Mouse (Mus musculus): ENCODE results near the gene Tmem53. TPM values are rescaled to one million over a fixed set of nuclear protein-coding genes. Genes with fewer than 3 reads are reported as not detected.
"Not testable (repeated sequence)": the region's sequence is repeated elsewhere in the genome, so short reads cannot be mapped to it uniquely, and the experiment has no call there.

The Tmem53 gene
- polyA plus RNA-seq, 1 experiment: 19.0 TPM

DNA sequence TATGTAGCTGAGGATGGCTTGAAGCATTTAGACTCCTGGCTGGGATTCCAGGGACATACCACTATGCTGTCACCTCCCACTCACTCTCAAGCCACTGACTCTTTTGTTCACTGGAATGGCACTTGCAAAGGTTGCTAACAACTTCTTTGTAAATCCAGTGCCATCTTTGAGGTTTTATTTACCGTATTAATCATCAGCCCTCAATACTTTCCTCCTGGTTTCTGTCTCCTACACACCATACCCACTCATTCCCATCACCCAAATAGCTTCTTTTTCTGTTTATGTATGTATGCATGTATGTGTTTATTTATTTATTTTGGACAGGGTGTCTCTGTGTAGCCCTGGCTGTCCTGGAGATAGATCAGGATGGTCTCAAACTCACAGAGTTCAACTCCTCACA, 769 bp upstream of the Tmem53 start:
- WGBS: 83% methylated on average over 1 of the region's 1 CpGs
- Histone ChIP-seq H3K4me3 (ENCODE audit: low read depth, low read length) (no peak overlapping the region), H3K27me3 (ENCODE audit: control insufficient read depth, insufficient read depth, low read length) (no peaks in the 10 kb centered on the region), H3K4me1 (ENCODE audit: control insufficient read depth, insufficient read depth, insufficient read length, low read length) (peaks cover 12% of the 10 kb centered on the region; the same call in 1 of the 2 replicates), H3K27ac (ENCODE audit: insufficient read depth, low read depth, low read length) (no peak overlapping the region), H3K36me3 (ENCODE audit: control insufficient read depth, insufficient read depth, low read length) (no peaks in the 10 kb centered on the region)
- TF ChIP-seq CTCF (IDR thresholded peaks at IDR 0.05; ENCODE audit: extremely low read depth, insufficient read length, insufficient replicate concordance, low read depth, low read length) (no peak), POLR2A (IDR thresholded peaks at IDR 0.05; ENCODE audit: low read depth, low read length) (no peak)

DNA sequence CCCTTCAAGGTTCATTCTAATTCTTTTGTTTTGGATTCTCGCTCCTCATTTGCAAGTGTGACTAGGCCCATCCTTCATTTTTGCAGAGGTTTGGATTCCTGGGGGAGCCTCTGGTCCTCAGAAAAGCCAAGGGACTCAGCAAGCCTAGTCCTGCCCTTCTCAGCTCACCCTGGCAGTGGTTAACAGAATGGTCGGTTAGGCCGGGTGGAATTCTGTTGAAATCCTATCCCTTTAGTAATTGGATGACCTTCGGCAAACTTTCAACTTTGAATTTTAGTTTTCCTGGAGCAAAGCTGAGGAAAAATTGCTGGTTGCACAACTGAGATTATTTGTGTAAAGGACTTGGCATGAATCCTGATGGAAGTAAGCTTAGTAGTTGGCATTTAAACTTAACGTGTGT, 600 bp downstream of the Tmem53 start:
- H3K4me3 ChIP-seq (ENCODE audit: low read depth, low read length): peak overlapping the region; percentile 77
- WGBS: 24% methylated on average over 5 of the region's 5 CpGs

DNA sequence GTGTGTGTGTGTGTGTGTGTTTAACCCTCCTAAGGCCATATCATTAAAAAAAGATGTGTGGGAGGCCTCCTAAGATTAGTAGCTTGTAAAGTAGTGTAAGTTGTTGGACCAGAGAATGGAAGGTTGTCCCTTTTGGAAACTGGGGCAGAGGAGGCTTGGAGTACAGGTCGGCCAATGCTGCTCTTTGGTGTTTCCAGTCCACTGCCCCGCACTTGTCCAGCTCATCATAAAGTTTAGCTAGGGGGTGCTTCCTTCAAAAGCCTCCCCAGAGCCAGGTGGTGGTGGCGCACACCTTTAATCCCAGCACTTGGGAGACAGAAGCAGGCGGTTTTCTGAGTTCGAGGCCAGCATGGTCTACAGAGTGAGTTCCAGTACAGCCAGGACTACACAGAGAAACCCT, 1.0 kb downstream of the Tmem53 start:
- H3K4me3 ChIP-seq (ENCODE audit: low read depth, low read length): no peak overlapping the region
- WGBS: 88% methylated on average over 5 of the region's 5 CpGs
- H3K27ac ChIP-seq (ENCODE audit: insufficient read depth, low read depth, low read length): no peak overlapping the region
- H3K36me3 ChIP-seq (ENCODE audit: control insufficient read depth, insufficient read depth, low read length): no peaks in the 10 kb centered on the region
- no peaks in the 10 kb centered on the region for H3K27me3 ChIP-seq (ENCODE audit: control insufficient read depth, insufficient read depth, low read length)
- peaks cover 2% of the 10 kb centered on the region; the same call in 1 of the 2 replicates for H3K4me1 ChIP-seq (ENCODE audit: control insufficient read depth, insufficient read depth, insufficient read length, low read length)
- TF ChIP-seq POLR2A (IDR thresholded peaks at IDR 0.05; ENCODE audit: low read depth, low read length): no peak

More for the DNA sequence above, 600 bp downstream of the Tmem53 start:
- Histone ChIP-seq H3K4me1 (ENCODE audit: control insufficient read depth, insufficient read depth, insufficient read length, low read length) (peaks cover 4% of the 10 kb centered on the region; the same call in 1 of the 2 replicates), H3K27me3 (ENCODE audit: control insufficient read depth, insufficient read depth, low read length) (no peaks in the 10 kb centered on the region), H3K36me3 (ENCODE audit: control insufficient read depth, insufficient read depth, low read length) (no peaks in the 10 kb centered on the region), H3K27ac (ENCODE audit: insufficient read depth, low read depth, low read length) (no peak overlapping the region)
- TF ChIP-seq CTCF (IDR thresholded peaks at IDR 0.05; ENCODE audit: extremely low read depth, insufficient read length, insufficient replicate concordance, low read depth, low read length) (no peak), POLR2A (IDR thresholded peaks at IDR 0.05; ENCODE audit: low read depth, low read length) (no peak)

DNA sequence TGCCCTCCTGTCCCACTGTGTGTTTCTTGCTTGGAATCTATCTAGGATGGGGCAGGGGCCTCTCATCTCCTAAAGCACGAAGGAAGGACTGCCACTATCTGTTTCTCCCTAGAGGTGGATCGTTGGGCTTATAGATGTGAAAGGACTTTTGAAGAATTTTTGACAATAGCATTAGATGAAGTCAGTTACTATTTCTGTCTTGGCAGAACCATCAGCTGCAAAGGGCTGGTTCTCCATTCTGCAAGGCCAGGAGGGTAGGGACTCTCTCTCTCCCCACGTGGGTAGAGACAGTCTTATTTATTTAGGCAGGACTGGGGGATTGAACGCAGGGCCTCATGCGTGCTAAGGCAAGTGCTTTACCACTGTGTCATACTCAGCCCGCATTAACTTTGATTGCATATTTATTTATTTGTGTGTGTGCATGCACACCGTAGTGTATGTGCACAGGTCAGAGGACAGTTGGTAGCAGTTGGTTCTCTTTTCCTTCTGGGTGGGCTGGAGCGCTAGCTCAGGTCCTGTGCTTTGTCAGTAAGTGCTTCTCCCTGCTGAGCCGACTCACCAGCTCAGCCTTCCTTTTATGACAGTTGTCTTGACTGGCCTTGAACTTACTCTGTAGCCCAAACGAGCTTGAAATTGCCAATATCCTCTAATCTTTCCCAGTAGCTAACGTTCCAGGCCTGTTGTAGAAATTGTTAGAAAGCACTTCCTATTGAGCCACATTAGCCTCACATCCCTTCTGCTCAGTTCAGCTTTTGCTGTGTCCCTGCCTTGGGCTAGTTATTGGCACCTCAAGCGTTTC, 1.7 kb downstream of the Tmem53 start:
- TF ChIP-seq CTCF (IDR thresholded peaks at IDR 0.05; ENCODE audit: extremely low read depth, insufficient read length, insufficient replicate concordance, low read depth, low read length): no peak
- TF ChIP-seq POLR2A (IDR thresholded peaks at IDR 0.05; ENCODE audit: low read depth, low read length): no peak
- WGBS: 62% methylated on average over 12 of the region's 12 CpGs
- H3K4me1 ChIP-seq (ENCODE audit: control insufficient read depth, insufficient read depth, insufficient read length, low read length): peaks cover 2% of the 10 kb centered on the region; the same call in 1 of the 2 replicates
- H3K27me3 ChIP-seq (ENCODE audit: control insufficient read depth, insufficient read depth, low read length): no peaks in the 10 kb centered on the region
- no peak overlapping the region for H3K4me3 ChIP-seq (ENCODE audit: low read depth, low read length)
- no peak overlapping the region for H3K27ac ChIP-seq (ENCODE audit: insufficient read depth, low read depth, low read length)
- H3K36me3 ChIP-seq (ENCODE audit: control insufficient read depth, insufficient read depth, low read length): no peaks in the 10 kb centered on the region

DNA sequence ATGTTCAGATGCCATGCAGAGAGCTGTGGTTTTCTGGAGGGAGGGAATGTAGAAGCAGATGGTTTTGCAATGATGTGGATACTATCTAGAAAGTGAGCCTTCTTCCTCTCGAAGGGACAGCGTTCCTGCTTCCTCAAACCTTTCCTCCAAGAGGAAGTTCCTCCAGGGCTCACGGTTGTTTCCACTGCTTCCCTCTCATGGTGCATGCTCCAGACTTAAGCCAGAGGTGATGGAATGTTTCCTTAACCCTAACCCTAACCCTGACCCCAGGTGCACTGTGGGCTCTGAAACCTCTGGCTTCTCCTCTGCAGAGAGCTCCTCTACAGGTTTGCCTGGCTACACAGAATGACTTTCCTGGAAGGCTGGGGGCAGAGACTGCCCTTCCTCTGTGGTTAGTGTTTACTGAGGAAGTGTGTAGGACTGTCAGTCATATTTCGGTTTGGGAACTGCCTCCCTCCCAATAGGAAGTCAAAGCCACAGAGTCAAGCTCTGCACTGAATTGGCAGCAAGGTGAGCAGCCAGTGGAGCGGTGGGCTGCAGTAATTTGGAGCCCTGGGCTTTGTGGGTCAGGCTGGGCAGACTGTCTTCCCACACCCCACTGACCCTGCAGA, 2.4 kb downstream of the Tmem53 start:
- no peak overlapping the region for H3K4me3 ChIP-seq (ENCODE audit: low read depth, low read length)
- WGBS: 62% methylated on average over 5 of the region's 5 CpGs
- no peaks in the 10 kb centered on the region for H3K36me3 ChIP-seq (ENCODE audit: control insufficient read depth, insufficient read depth, low read length)
- no peak overlapping the region for H3K27ac ChIP-seq (ENCODE audit: insufficient read depth, low read depth, low read length)
- H3K27me3 ChIP-seq (ENCODE audit: control insufficient read depth, insufficient read depth, low read length): no peaks in the 10 kb centered on the region
- peaks cover 2% of the 10 kb centered on the region; the same call in 1 of the 2 replicates for H3K4me1 ChIP-seq (ENCODE audit: control insufficient read depth, insufficient read depth, insufficient read length, low read length)
- no peak for TF ChIP-seq POLR2A (IDR thresholded peaks at IDR 0.05; ENCODE audit: low read depth, low read length)
- no peak for TF ChIP-seq CTCF (IDR thresholded peaks at IDR 0.05; ENCODE audit: extremely low read depth, insufficient read length, insufficient replicate concordance, low read depth, low read length)

DNA sequence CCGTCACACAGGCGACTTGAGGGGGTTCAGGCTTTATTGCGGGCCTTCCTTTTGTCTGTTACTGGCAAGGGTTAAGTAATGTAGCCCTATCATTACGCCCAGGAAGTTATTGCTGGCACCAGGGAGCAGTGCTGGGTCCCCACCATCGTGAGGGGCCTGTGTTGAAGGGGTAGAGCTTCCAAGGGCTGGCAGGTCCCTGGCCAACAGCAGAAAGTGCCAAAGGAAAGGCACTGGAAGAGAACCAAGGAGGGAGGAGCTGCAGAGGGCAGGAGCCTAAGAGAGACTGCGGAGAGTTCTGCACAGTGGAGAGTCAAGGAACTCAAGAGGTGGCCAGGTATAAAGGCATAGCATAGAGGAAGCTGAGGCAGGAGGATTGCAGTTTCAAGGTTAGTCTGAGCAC, 2.9 kb downstream of the Tmem53 start:
- H3K27ac ChIP-seq (ENCODE audit: insufficient read depth, low read depth, low read length): no peak overlapping the region
- no peak for TF ChIP-seq POLR2A (IDR thresholded peaks at IDR 0.05; ENCODE audit: low read depth, low read length)
- TF ChIP-seq CTCF (IDR thresholded peaks at IDR 0.05; ENCODE audit: extremely low read depth, insufficient read length, insufficient replicate concordance, low read depth, low read length): no peak
- no peaks in the 10 kb centered on the region for H3K27me3 ChIP-seq (ENCODE audit: control insufficient read depth, insufficient read depth, low read length)
- no peaks in the 10 kb centered on the region for H3K36me3 ChIP-seq (ENCODE audit: control insufficient read depth, insufficient read depth, low read length)
- peaks cover 2% of the 10 kb centered on the region; the same call in 1 of the 2 replicates for H3K4me1 ChIP-seq (ENCODE audit: control insufficient read depth, insufficient read depth, insufficient read length, low read length)
- H3K4me3 ChIP-seq (ENCODE audit: low read depth, low read length): no peak overlapping the region
- WGBS: 70% methylated on average over 6 of the region's 6 CpGs

DNA sequence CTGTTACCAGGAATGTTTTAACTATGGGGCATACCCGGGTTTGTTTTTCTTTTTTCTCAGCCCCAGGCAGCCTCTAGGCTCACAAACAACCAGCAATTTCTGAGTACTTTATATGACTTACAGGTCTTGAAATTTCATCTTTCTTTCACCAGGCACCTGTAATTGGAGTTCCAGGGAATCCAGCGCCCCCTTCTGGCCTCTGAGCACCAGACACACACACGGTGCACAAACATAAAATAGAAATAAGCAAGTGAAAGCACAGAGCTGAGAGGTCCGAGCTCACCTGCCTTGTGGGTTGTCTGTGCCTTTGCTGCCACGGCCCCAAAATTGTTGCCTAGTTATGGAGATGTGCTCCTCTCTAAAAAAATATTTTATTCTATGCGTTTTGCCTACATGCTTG, 8.2 kb downstream of the Tmem53 start:
- H3K4me1 ChIP-seq (ENCODE audit: control insufficient read depth, insufficient read depth, insufficient read length, low read length); H3K27me3 ChIP-seq (ENCODE audit: control insufficient read depth, insufficient read depth, low read length); H3K27ac ChIP-seq (ENCODE audit: insufficient read depth, low read depth, low read length); H3K36me3 ChIP-seq (ENCODE audit: control insufficient read depth, insufficient read depth, low read length); H3K4me3 ChIP-seq (ENCODE audit: low read depth, low read length): not testable (repeated sequence)
- WGBS: 79% methylated on average over 6 of the region's 6 CpGs
